15 mouse cellular contexts compared by ENCODE assay signal in the genomic region with DNA sequence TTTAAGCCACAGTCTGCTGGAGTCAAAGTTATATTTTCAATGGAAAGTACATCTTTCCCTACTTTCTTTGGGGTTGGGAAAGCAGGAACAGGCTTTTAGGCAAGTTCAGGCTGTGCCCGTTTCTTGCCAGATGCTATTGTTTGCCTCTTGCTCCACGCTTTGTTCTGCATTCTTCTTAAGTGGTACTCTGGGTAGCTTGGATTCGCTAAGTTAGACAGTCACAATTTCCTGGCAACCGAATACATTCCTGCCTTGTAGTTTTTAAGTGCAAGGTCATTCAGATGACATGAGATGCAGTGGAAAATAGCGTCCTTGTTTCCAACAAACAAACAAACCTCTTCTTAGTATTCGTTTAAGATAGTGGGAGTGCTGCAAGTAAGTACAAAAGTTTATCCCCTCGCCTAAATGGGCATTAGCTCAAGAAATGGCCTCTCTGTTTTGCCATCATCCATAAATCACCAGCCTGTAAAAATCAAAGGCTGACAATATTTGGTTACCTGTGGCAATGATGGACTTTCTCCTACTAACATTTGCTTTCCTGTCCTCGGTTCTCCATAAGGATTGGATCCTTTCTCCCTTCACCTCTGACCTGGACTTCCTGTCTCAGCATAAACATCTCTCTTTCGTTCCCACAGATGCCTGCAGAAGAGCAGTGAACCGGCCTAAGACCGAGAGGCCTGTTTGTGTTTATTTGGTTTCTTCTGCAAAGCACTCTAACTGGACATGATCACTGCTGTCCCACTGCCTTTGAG.
A peak's percentile ranks its signal among the peaks of the same experiment; 100 is the strongest.
DNase-seq lines count a peak whose midpoint lies in the region; ATAC-seq lines count a peak whose summit lies in the region.
"Had no signal": no experiment of that assay in that cellular context is flagged by ENCODE, and none has a peak within 500 bp of the region (broad histone marks: within the 10 kb centered on the region; RNA-seq: fewer than 3 reads in every experiment).

No protein-coding gene starts in this region.

- WGBS in embryonic facial prominence, embryonic 14.5 days: 41% methylated on average over 11 of the region's 11 CpGs

- no peak overlapping the region for H3K27ac ChIP-seq in embryonic facial prominence, embryonic 14.5 days (replicated peaks; ENCODE audit: low read depth, low read length)
- H3K27ac ChIP-seq: heart, embryonic 15.5 days; kidney, postnatal 0 days; limb, embryonic 15.5 days; midbrain, embryonic 13.5 days had no signal

- intact Hi-C loops in heart, postnatal 36 days (cut with DNase I): loop anchor here (10.0 kb wide), 1 partner anchor 1023 kb away; no protein-coding TSS in a partner anchor
- intact Hi-C loops in left cerebral cortex, postnatal 36 days (cut with DNase I): no loop called here
- intact Hi-C loops in left cerebral cortex, postnatal 14 days (cut with DNase I): no loop called here

- no peak overlapping the region for H3K4me2 ChIP-seq in embryonic facial prominence, embryonic 14.5 days (ENCODE audit: low read depth, low read length)
- H3K4me2 ChIP-seq: heart, embryonic 15.5 days; limb, embryonic 15.5 days; midbrain, embryonic 13.5 days had no signal

- H3K4me1 ChIP-seq in embryonic facial prominence, embryonic 14.5 days (ENCODE audit: control insufficient read depth, insufficient read depth, low read length): no peaks in the 10 kb centered on the region
- H3K4me1 ChIP-seq: heart, embryonic 15.5 days; limb, embryonic 15.5 days had no signal

- H3K27me3 ChIP-seq in embryonic facial prominence, embryonic 14.5 days (replicated peaks; ENCODE audit: control insufficient read depth, insufficient read depth, low read length): no peaks in the 10 kb centered on the region
- H3K27me3 ChIP-seq: heart, embryonic 15.5 days; limb, embryonic 15.5 days; midbrain, embryonic 13.5 days had no signal

- H3K36me3 ChIP-seq in embryonic facial prominence, embryonic 14.5 days (ENCODE audit: control insufficient read depth, insufficient read depth, low read length): no peaks in the 10 kb centered on the region
- H3K36me3 ChIP-seq: heart, embryonic 15.5 days; limb, embryonic 15.5 days; midbrain, embryonic 13.5 days had no signal

- peak; percentile 83 for DNase-seq in heart, adult 11 months
- no peak for DNase-seq in heart, postnatal 36 days
- peak; percentile 13 to 18 for DNase-seq in left cerebral cortex, postnatal 36 days (ENCODE audit: low spot score in 2 of 2)
- DNase-seq in left cerebral cortex, postnatal 14 days (ENCODE audit: low spot score in 2 of 2): no peak
- DNase-seq in embryonic facial prominence, embryonic 14.5 days (ENCODE audit: low spot score): peak; percentile 58
- peak; percentile 30 for DNase-seq in lung, postnatal 36 days
- DNase-seq: cerebellum, postnatal 25 days; right cerebral cortex, postnatal 4 days; thymus, postnatal 25 days had no signal

- H3K9ac ChIP-seq in embryonic facial prominence, embryonic 14.5 days (ENCODE audit: low read depth, low read length): no peak overlapping the region
- H3K9ac ChIP-seq: heart, embryonic 15.5 days; limb, embryonic 15.5 days; midbrain, embryonic 13.5 days had no signal

- no peak overlapping the region for H3K4me3 ChIP-seq in embryonic facial prominence, embryonic 14.5 days (ENCODE audit: low read depth, low read length)
- H3K4me3 ChIP-seq: heart, embryonic 15.5 days; limb, embryonic 15.5 days; midbrain, embryonic 13.5 days had no signal

- no peaks in the 10 kb centered on the region for H3K9me3 ChIP-seq in embryonic facial prominence, embryonic 14.5 days (ENCODE audit: control insufficient read depth, low read length)
- H3K9me3 ChIP-seq: heart, embryonic 15.5 days; limb, embryonic 15.5 days; midbrain, embryonic 13.5 days had no signal

- ATAC-seq in embryonic facial prominence, embryonic 14.5 days (ENCODE audit: low read depth): no peak
- ATAC-seq in granulocyte monocyte progenitor cell, adult 5-6 weeks (replicated peaks; ENCODE audit: poor library complexity, severe bottlenecking): no peak
- ATAC-seq: CD4-positive, CD25-positive, alpha-beta regulatory T cell, adult 4 months; midbrain, embryonic 13.5 days had no signal

Comparison
In these comparisons a context has a peak if more than half of its experiments do, and no peak if none do; other contexts are left out.
1. DNase-seq: peak in heart, adult 11 months (single experiment), left cerebral cortex, postnatal 36 days (2 of 2), embryonic facial prominence, embryonic 14.5 days (single experiment) and lung, postnatal 36 days (single experiment); none in heart, postnatal 36 days (0 of 2) and left cerebral cortex, postnatal 14 days (0 of 2).